In genomic region chr1:178320038-178320722, GRCm38 (mm10) we compare ENCODE assay signal across 8 mouse cellular contexts. TPM values are rescaled to one million over a fixed set of nuclear protein-coding genes. Genes with fewer than 3 reads are reported as not detected.
DNase-seq lines count a peak whose midpoint lies in the region; ATAC-seq and TF ChIP-seq lines count a peak whose summit lies in the region.

No protein-coding gene starts in this region.

- whole genome bisulfite sequencing in lung, embryonic 15.5 days = 12% methylated on average over 8 of the region's 8 CpGs
- 17% methylated on average over 8 of the region's 8 CpGs for WGBS in embryonic facial prominence, embryonic 13.5 days
- WGBS in limb, embryonic 11.5 days = 32% methylated on average over 8 of the region's 8 CpGs
- 7% methylated on average over 8 of the region's 8 CpGs for WGBS in small intestine, adult 2 months

- no peak for TF ChIP-seq CTCF in small intestine, adult 2 months (IDR thresholded peaks at IDR 0.05; ENCODE audit: extremely low read depth, insufficient read length, insufficient replicate concordance, low read depth, low read length)

- peak overlapping the region; percentile 68 for H3K4me2 ChIP-seq in lung, embryonic 15.5 days
- peak overlapping the region; percentile 71 for H3K4me2 ChIP-seq in embryonic facial prominence, embryonic 13.5 days
- peak overlapping the region; percentile 57 for H3K4me2 ChIP-seq in limb, embryonic 11.5 days (ENCODE audit: low read depth, severe bottlenecking)

- peak overlapping the region; percentile 61 for H3K4me3 ChIP-seq in lung, embryonic 15.5 days
- H3K4me3 ChIP-seq in embryonic facial prominence, embryonic 13.5 days = peak overlapping the region; percentile 67
- H3K4me3 ChIP-seq in limb, embryonic 11.5 days (ENCODE audit: low read depth, low read length) = peak overlapping the region; percentile 45
- no peak overlapping the region for H3K4me3 ChIP-seq in small intestine, adult 2 months (ENCODE audit: low read depth, low read length)

- H3K27me3 ChIP-seq in lung, embryonic 15.5 days = no peaks in the 10 kb centered on the region
- no peaks in the 10 kb centered on the region for H3K27me3 ChIP-seq in embryonic facial prominence, embryonic 13.5 days
- no peaks in the 10 kb centered on the region for H3K27me3 ChIP-seq in limb, embryonic 11.5 days (ENCODE audit: control insufficient read depth, insufficient read depth, low read length)
- H3K27me3 ChIP-seq in small intestine, adult 2 months (ENCODE audit: control insufficient read depth, insufficient read depth, low read length) = no peaks in the 10 kb centered on the region

- H3K9ac ChIP-seq in lung, embryonic 15.5 days = peak overlapping the region; percentile 86
- peak overlapping the region; percentile 93 for H3K9ac ChIP-seq in embryonic facial prominence, embryonic 13.5 days
- peak overlapping the region; percentile 97 for H3K9ac ChIP-seq in limb, embryonic 11.5 days (ENCODE audit: low read length)

- H3K27ac ChIP-seq in lung, embryonic 15.5 days = peak overlapping the region; percentile 99
- H3K27ac ChIP-seq in embryonic facial prominence, embryonic 13.5 days = peak overlapping the region; percentile 100
- H3K27ac ChIP-seq in limb, embryonic 11.5 days (replicated peaks; ENCODE audit: low read depth, low read length) = peak overlapping the region; percentile 99; the same call in 1 of the 2 replicates
- peak overlapping the region; percentile 100 for H3K27ac ChIP-seq in small intestine, adult 2 months (ENCODE audit: insufficient read depth, low read depth, low read length)

- no peak for ATAC-seq in lung, embryonic 15.5 days (ENCODE audit: borderline replicate concordance, extremely low read depth, low FRiP score, low TSS enrichment)
- no peak for ATAC-seq in embryonic facial prominence, embryonic 13.5 days (ENCODE audit: insufficient number of reproducible peaks, insufficient read depth, low FRiP score, low TSS enrichment, low read depth)
- no peak for ATAC-seq in limb, embryonic 11.5 days (ENCODE audit: insufficient number of reproducible peaks, low FRiP score, low TSS enrichment, low read depth)

- peaks cover 32% of the 10 kb centered on the region for H3K4me1 ChIP-seq in lung, embryonic 15.5 days
- peaks cover 23% of the 10 kb centered on the region for H3K4me1 ChIP-seq in embryonic facial prominence, embryonic 13.5 days
- H3K4me1 ChIP-seq in limb, embryonic 11.5 days (ENCODE audit: control insufficient read depth, insufficient read depth, low read length) = peaks cover 7% of the 10 kb centered on the region; the same call in 1 of the 2 replicates
- peaks cover 13% of the 10 kb centered on the region for H3K4me1 ChIP-seq in small intestine, adult 2 months (ENCODE audit: control insufficient read depth, insufficient read depth, insufficient read length, low read length)

- no peak for TF ChIP-seq POLR2A in small intestine, adult 2 months (IDR thresholded peaks at IDR 0.05; ENCODE audit: low read depth, low read length)

- H3K36me3 ChIP-seq in lung, embryonic 15.5 days = peaks cover 35% of the 10 kb centered on the region
- peaks cover 39% of the 10 kb centered on the region for H3K36me3 ChIP-seq in embryonic facial prominence, embryonic 13.5 days
- H3K36me3 ChIP-seq in limb, embryonic 11.5 days (ENCODE audit: control insufficient read depth, insufficient read depth, low read length) = peaks cover 15% of the 10 kb centered on the region; the same call in 1 of the 2 replicates
- H3K36me3 ChIP-seq in small intestine, adult 2 months (ENCODE audit: control insufficient read depth, insufficient read depth, low read length) = peaks cover 35% of the 10 kb centered on the region

- H3K9me3 ChIP-seq in lung, embryonic 15.5 days = no peaks in the 10 kb centered on the region
- H3K9me3 ChIP-seq in embryonic facial prominence, embryonic 13.5 days = no peaks in the 10 kb centered on the region
- H3K9me3 ChIP-seq in limb, embryonic 11.5 days (ENCODE audit: control insufficient read depth, low read length) = no peaks in the 10 kb centered on the region

- no peak for DNase-seq in lung, postnatal 10 days
- peak; percentile 47 for DNase-seq in limb, embryonic 11.5 days (ENCODE audit: low spot score)
- no peak for DNase-seq in c-Kit-positive CD71-positive TER-119-positive erythroid progenitor cells, embryonic 14.5 days (ENCODE audit: low spot score)
- DNase-seq in layer of hippocampus, adult 9-10 months (ENCODE audit: low spot score) = no peak
- DNase-seq in spleen, postnatal 10 days (ENCODE audit: low spot score in 2 of 2) = no peak

RNA-seq across cellular contexts. Expression of gene Cox20, which starts 1.2 kb away (rescaled TPM):
- 124 TPM in 2 replicates for polyA plus RNA-seq in lung, embryonic 15.5 days (2015; fragmentation: Nextera tagmentation; extraction: Ambion mirVana)
- polyA plus RNA-seq in embryonic facial prominence, embryonic 13.5 days (2015; fragmentation: Nextera tagmentation; extraction: Ambion mirVana) = 167 TPM in 2 replicates
- polyA plus RNA-seq in limb, embryonic 11.5 days (2014; fragmentation: Nextera tagmentation; extraction: Ambion mirVana) = 106 and 110 TPM in 2 replicates
- 3.7 and 5.3 TPM in 2 replicates for polyA plus RNA-seq in small intestine, adult 2 months (2012; rRNA removed)

RNA-seq across cellular contexts. Expression of gene Hnrnpu, which starts 17.4 kb away (rescaled TPM):
- 411 and 443 TPM in 2 replicates for polyA plus RNA-seq in lung, embryonic 15.5 days (2015; fragmentation: Nextera tagmentation; extraction: Ambion mirVana)
- polyA plus RNA-seq in embryonic facial prominence, embryonic 13.5 days (2015; fragmentation: Nextera tagmentation; extraction: Ambion mirVana) = 386 and 418 TPM in 2 replicates
- 842 and 961 TPM in 2 replicates for polyA plus RNA-seq in limb, embryonic 11.5 days (2014; fragmentation: Nextera tagmentation; extraction: Ambion mirVana)
- 21.7 and 34.2 TPM in 2 replicates for polyA plus RNA-seq in small intestine, adult 2 months (2012; rRNA removed)

Comparison
In these comparisons a context has a peak if more than half of its experiments do, and no peak if none do; other contexts are left out.
1. RNA of gene Cox20, which starts 1.2 kb away (polyA plus RNA-seq): 167 TPM in embryonic facial prominence, embryonic 13.5 days, 124 TPM in lung, embryonic 15.5 days and 106 to 110 TPM in limb, embryonic 11.5 days; 3.7 to 5.3 TPM in small intestine, adult 2 months; every median in the first group is over 10 times any median in the second.
2. RNA of gene Hnrnpu, which starts 17.4 kb away (polyA plus RNA-seq): 842 to 961 TPM in limb, embryonic 11.5 days, 386 to 418 TPM in embryonic facial prominence, embryonic 13.5 days and 411 to 443 TPM in lung, embryonic 15.5 days; 21.7 to 34.2 TPM in small intestine, adult 2 months; every median in the first group is over 10 times any median in the second.
3. Peak in every context shown above with its lines, with median percentiles within 50 percentile points of each other: H3K27ac ChIP-seq, H3K4me2 ChIP-seq and H3K9ac ChIP-seq.